Mouse (Mus musculus): ENCODE data around the gene Snx27.

GRCm38 (mm10) chr3:94616717-94617116 is 34.2 kb upstream of the Snx27 start:
- TF ChIP-seq ZNF384 (IDR thresholded peaks at IDR 0.05; ENCODE audit: low read depth, low read length) (no peak), CHD2 (IDR thresholded peaks at IDR 0.05; ENCODE audit: low read depth, low read length) (no peak), MAFK (IDR thresholded peaks at IDR 0.05; ENCODE audit: insufficient read depth, low read depth, low read length) (no peak), HCFC1 (IDR thresholded peaks at IDR 0.05; ENCODE audit: borderline replicate concordance, insufficient read depth, low read length) (no peak)

Data from ES-E14 (cell line).